Mouse (Mus musculus) mature B cell (primary cell): ENCODE data around the gene Gm5624.
"Not testable (repeated sequence)": the region's sequence is repeated elsewhere in the genome, so short reads cannot be mapped to it uniquely, and the experiment has no call there.

Source experiments
- in situ Hi-C: fragments of 300-500 bp; cut with MboI; formaldehyde crosslinking; loops from 2 replicates; pipeline ENCODE4 v1.14.3; 2019

The Gm5624 gene

DNA sequence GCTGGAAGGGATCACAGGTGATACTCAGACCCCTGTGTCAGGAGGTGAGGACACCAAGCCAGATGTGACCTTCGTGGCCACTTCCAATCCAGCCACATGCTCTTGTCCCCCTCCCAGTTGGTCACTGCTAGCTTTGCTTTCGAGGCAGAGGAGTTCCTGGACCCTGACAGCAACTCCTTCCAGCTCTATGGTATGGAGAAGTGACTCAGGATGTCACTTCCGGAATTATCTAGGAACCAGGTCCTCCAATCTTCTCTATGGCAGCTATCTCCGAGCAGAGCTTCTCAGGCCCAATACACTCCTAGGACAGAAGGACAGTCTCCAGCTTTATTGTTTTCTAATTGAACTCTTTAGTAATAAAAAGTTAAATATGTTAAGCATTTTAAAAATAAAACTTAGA is at the start of gene Gm5624:
Gene Gm5624 (minus strand): TSS at position 202 of the 400 bp plus-strand sequence.
- in situ Hi-C loops = not testable (repeated sequence)

DNA sequence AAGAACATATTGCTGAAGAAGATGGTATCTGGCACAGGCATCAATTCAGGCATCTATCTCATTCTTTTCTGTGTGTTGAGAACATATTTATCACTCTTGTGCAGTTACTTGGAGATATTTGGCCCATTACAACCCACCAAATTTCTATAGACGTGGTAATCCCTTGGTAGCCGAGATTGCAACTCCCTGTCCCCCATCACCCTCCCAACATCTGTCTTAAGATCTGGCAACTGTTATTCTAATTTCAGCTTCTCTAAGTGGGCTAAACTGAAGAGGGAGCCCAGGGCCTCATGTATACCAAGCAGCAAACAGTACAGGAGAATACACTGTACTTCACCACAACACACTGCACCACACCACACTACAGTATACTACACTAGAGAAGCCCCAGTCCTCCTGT is 36.0 kb downstream of the Gm5624 start:
- in situ Hi-C loops = not testable (repeated sequence)

DNA sequence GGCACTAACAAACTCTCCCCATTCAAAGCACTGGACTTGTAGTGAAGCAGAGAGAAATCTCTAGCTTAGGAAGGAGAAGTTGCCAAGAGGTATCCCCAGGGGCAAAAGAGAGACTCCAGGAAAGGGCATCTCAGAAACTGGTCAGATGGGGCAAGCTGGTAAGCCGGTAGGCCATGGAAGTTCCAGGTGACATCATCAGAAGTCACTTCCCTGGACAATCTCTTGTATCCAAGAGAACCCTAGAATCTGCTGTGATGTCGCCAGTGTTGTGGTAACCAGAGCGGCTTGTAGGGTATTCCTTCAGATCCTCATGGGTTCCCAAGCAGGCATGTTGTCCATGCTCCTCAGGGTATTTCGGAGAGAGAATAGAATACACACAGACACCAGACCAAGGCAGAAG is 44.9 kb downstream of the Gm5624 start, which contains the start of gene Gm8247:
Gene Gm8247 (plus strand): TSS at position 301 of the 400 bp plus-strand sequence.
- in situ Hi-C loops = not testable (repeated sequence)

DNA sequence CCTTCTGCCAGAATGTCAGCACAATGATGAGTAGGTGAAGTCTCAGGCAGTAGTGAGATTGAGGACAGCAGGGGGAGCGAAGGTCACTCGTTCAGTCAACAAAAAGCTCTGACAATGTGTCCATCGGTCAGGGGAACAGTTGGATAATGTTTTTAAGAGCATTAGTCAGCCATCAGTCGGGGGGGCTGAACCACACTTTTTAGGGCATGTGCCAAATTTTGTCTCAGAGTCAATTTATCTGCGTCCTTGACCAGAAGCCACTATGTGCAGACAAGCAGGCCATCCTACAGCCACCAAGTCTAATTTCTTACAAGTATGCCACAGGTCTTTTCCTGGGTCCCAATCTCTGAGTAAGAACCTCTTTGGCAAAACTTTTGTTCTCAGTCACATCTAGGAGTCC is 79.8 kb downstream of the Gm5624 start:
- in situ Hi-C loops = not testable (repeated sequence)

DNA sequence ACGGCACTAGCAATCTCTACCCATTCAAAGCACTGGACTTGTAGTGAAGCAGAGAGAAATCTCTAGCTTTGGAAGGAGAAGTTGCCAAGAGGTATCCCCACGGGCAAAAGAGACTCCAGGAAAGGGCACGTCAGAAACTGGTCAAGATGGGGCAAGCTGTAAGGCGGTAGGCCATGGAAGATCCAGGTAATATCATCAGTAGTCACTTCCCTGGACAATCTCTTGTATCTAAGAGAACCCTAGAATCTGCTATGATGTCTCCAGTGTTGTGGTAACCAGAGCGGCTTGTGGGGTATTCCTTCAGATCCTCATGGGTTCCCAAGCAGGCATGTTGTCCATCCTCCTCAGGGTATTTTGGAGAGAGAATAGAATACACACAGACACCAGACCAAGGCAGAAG is 109.8 kb downstream of the Gm5624 start, which contains the start of gene Gm17093:
Gene Gm17093 (plus strand): TSS at position 301 of the 400 bp plus-strand sequence.
- in situ Hi-C loops = not testable (repeated sequence)
